Mouse (Mus musculus) cerebellum, postnatal 25 days (tissue): ENCODE measurements around the gene Elfn1.

ENCODE experiments used
- DNase-seq, 2 experiments: peaks; one replicate each; pipeline ENCODE4 v3.0.0; 2021; ENCODE audit warnings: mixed read lengths in 2 of 2

The Elfn1 gene

DNA sequence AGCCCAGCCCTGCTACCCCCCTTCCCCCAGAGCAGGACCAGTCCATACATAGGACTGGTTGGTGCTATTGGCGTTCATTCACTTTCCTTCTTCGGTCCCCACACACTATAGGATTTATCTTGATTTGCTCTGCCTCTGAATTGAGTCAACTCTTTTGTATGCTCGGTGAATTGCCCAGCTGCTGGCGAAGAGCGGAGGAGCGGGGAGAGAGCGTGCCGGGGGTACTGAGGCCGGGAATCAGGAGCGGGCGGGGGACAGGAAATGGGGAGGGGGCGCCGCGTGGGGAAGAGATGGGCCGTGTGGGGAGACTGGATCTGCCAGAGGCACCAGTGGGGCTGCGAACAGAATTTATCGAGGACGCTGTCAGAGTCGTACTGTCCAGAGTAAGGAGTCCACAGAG, 3.8 kb downstream of the Elfn1 start:
- no peak for DNase-seq

DNA sequence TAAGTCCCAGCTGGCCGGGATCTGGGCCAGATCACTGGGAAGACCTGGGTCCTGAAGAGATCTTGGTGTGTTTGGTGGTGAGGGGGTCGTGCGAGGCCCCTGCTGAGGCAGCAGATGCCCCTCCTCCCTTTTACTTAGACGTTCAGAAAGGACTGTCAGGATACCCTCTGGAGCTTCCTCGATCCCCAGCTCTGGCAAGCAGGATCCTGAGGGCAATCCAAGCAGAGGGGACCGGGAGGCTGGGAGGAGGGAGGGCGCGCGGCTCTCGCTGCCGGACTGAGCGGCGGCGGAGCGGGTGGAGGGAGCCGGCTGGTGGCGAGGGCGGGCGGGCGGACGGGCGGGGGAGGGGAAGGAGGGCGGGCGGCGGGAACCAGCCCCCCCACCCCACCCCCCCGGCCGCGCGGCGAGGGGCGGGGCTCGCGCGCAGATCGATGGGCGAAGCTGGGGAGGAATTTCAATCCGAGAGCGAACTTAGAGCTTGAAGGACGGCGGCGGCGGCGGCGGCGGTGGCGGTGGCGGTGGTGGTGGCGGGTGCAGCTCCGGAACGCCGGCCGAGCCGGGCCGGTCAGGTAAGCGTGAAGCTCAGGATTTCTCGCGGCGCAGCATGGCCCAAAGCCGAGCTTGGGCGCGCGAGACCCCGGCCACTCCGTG, 4.5 kb downstream of the Elfn1 start:
- peak in 1 of 2 experiments; percentile 42 for DNase-seq

DNA sequence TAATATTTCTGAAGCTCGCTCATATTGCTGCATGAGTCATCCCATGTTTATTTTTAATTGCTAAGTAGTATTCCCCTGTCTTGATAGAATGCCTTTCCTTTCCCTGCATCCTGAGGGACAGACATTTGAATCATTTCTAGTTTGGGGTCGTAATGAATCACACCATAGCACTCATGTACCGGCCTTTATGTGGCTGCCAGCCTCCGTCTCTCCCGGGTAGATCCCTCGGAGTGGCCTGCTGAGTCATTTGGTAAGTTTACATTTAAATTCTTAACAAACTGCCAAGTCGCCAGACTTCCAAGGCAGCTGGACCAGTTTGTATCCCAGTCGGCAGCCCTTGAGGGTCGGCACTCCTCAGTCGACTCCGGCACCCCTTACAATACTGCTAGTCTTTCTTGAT, 13.9 kb downstream of the Elfn1 start:
- no peak for DNase-seq

DNA sequence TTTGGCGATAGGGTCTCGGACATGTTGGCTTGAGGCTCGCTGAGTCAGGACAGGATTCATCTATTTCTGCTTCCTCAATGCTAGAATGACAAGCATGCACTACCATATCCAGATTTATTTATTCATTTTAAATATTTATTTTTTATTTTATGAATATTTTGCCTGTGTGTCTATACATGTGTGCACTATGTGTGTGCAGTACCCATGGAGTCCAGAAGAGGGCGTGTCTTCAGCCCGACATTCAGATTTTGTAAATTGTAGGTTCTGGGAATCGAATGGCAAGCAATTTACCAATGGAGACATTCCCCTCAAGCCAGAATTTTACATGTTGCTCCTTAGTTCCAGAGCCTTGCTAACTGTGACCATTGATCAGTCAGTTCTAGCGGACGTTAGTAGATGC, 16.1 kb downstream of the Elfn1 start:
- no peak for DNase-seq

DNA sequence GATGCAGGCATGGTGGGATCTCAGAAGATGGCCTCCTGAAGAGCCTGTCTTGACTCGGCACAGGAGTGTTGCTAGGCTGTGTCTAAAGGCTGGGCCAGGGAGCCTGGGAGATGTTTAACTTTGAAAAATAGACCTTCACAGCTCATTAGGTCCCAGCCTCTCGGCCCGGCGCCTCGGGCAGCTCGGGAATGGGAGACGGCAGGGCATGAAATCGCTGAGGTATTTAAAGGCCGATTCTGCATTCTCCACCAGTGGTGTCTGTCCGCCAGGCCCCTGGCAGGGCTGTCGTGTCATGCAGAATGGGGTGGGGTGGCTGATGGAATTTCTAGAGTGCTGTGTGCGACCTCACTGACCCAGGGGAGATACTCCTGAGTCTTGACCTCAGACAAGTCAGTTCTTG, 22.4 kb downstream of the Elfn1 start:
- no peak for DNase-seq

DNA sequence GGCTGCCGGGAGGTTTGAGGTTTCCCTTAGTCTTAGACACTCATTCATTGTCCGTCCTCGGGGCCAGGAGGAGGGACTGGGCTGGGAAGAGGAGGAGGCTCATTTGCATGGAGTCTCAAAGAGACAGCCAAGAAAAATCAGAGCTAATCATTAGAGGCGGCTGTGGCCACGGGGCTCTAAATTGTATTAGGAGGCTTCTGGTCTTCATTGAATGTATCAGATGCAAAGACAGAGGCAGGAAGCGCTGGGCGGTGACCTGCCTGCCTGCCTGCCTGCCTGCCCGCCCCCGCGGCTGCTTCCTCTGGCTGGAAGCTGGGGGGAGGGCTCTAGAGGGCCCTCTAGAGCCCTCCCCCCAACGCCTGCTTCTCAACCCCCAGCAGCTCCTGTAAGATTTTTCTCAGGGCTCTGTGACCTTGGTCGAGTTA, 23.2 kb downstream of the Elfn1 start:
- DNase-seq, result no peak

DNA sequence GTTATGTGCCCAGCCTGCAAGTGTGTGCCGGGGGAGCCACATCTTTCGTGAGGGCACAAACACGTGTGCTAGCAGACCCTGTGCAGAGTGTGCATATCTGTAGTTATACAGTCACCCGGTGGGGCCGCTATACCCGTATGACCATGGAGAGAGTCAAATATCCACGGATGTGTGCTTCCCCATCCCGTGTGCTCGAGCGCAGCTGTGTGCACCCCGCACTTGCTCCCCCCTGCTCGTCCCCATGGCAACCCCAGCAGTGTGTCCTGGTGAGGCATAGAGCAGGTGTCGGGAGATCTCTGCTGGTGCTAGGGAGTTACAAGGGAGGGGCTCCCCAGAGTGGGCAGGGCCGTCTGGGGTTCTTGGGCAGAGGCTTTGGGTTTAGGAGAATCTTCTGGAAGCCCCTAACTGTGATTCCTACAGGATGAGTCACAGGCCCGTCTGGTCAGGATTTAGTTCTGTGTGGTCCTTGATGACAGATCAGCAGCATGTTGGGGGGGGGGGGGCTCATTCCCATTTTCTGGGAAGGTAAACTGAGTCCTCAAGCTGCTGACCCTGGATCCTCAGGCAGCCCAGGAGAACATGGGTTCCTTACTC, 24.3 kb downstream of the Elfn1 start:
- DNase-seq, result no peak

DNA sequence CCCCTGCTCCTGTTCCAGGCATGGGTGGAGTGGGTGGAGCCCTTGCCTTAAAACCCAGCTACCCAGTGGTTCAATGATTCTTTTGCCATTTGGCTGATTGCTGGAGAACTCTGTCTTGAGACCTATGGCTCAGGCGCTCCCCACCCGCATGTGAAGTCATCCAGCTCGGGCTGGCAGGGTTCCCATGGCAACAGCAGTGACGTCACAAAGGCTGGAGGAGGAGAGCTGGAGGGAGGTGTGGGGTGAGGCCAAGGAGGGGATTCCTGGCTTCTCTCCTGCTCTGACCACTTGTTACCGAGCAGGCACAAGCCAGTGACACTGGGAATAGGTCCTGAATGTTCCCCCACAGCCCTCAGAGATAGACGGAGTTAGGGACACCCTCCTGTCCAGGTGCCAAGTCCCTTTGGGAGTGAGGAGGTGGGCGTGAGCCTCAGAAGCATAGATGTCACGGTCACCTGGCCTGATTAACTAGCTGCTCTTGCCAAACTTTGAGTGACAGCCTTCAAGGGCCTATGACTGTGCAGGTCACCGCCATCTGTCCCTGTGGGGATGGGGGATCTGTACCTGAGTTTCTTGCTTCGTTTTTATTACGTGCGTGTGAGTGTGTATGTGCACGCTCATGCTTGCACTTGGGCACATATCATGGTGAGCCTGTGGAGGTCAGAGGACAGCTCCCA, 25.0 kb downstream of the Elfn1 start:
- peak in 1 of 2 experiments; percentile 38 for DNase-seq

DNA sequence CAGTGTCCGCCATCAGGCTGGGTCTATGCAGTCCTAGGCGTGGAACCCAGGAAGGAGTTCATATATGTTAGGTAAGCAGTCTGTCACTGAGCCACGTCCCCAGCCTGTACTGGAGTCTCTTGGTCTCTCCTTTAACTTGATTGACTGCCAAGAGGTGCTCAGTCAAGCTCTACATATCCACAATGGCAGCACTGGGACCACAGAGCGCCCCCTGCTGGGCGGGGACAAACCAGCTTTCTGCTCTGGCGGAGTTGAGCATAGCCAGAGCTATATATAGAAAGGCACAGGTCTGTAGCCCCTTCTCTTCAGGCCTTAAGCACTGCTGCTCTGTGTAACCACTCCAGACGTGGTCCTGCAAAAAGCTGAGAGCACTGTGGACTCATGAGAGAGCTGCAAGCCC, 25.7 kb downstream of the Elfn1 start:
- DNase-seq, result peak in 1 of 2 experiments; percentile 49

DNA sequence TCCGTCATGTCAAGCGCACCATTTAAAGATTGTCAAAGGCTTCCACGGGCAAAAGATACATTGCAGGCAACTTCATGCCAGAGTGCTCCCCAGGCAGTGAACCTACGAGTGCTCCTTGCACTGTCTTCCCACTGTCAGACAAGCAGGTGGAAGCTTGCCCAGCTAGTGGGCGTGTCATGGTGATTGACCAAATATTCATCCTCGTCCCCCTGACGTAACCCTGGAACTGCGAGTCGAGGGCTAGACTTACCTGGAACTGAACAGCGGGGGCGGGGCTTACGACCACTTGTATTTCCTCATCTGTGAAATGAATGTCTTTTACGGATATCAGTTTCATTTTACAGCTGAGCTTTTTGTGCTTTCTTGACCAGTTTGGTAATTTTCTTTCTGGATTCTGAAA, 28.7 kb downstream of the Elfn1 start:
- DNase-seq, result no peak

DNA sequence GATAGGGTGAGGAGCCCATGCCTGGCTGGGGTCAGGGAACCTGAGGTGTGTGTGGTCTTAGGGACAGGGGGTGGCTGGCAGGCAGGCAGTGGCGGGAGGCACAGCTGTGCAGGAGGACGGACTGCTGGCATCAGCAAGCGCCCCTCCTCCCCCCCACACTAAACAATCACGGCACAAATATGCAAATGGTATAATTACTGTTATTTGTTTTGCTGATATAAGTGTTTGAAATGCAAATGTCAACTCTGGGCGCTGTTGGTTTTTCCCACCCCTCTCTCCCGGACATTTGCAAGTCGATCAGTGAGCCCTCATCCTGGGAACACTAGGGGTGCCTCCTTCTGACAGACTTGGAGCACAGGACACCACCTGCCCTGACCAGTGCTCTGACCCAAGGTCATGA, 37.0 kb downstream of the Elfn1 start:
- no peak for DNase-seq

DNA sequence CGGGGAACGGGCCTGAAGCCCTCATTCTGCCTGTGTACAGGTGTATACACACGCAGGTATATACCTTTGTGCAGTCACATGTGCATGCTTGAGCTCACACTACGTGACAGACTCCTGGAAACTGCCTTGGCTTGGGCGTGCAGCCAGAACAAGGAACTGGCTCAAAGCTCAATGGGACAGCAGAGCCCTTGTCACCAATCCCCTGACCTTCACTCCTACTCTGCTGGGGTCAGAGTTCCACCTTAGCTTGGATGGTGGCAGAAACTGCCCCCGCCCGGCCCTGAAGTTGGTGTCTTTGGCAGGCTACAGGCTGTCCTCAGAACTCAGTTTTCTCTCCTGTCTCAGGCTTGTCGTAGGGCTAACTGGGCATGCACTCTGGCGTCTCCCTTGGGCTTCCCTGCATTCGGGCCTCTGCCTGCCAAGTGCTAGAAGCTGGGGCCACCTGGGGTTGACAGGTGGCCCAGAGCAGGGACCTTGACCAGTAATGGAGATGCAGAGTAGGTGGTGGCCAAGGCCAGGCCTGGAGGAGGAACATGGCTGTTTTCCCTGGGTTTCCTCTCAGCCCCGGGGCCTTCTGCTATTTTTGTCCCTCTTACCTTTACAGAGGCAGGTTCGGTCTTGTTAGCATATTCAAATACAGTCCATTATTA, 38.1 kb downstream of the Elfn1 start:
- peak; percentile 64 to 71 for DNase-seq

DNA sequence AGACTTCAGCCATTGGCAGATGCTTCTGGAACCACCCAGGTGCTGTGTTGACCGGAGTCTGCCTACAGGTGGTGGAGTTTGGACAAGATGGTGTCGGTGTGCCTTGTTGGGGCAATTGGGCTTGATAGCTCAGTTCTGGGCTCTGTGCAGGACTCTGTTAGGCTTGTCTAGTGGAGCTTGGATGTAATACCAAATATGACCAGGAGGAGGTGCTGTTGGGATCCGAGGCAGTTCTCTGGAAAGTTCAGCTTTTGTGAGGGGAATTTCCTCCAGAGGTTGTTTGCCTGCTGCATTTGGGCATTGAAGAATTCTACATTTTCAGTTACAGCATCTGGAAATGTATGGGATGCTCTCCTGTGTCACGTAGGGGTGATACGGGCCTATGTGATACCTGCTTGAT, 39.7 kb downstream of the Elfn1 start:
- no peak for DNase-seq

DNA sequence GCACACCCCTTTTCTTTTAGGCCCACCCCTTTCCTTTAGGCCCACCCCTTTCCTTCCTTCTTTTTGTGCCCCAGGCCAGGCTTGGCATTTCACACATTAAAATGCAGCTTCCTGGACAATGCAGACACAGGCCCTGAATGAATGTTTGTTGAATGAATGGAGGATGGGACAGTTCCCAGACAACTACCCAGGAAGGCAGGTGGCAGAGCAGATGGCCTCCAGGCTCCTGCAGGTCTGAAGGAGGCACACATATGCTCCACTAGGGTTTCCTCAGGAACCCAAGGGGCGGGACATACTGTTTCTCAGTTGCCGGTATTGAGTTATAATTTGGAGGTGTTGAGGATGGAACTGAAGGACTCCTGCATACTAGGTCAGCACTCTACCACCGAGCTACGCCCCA, 40.8 kb downstream of the Elfn1 start:
- peak; percentile 96 for DNase-seq

DNA sequence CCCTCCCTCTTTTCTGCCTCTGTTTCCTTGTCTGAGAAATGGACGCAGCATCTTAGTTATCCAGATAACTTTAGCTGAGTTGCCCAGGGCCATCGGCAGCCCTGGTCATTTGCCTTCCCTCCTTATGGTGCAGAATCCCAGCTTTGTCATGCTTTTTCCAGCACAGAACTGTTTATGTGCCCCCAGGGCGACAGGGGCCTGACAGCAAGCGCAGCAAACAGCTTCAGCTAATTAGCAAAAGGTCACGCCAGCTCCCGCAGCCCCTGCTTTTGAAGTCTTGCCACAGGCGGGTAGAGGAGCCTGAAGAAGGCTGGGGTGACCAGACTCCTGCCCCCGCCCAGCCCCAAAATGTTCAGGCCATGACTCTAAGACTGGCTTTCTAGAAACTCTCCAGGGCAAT, 41.6 kb downstream of the Elfn1 start:
- no peak for DNase-seq

DNA sequence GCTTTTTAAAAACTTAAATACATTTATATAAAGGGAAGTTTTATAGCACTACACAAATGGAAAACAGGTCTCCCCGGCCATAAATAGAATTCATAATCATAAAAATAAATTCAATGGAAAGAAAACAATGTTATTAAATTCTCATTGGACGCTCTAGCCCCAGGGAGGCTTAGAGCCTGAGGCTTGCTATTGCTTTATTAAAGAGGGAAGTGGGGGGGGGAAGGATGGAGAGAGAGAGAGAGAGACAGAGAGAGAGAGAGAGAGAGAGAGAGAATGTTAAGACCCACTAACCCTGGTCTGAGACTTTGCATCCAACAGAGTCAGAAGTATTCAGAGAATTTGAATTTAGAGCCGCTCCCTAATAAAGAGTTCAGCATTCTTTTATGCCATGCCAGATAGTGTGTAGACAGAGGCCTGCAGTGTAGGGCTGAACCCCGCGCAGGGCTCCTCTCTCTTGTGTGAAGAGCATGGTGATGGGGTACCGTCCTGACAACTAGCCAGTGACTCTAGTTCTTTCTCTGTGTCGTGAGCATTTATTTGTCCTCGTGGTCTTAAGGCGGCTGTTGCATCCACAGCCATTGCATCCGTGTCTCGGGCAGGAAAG, 42.3 kb downstream of the Elfn1 start:
- no peak for DNase-seq

DNA sequence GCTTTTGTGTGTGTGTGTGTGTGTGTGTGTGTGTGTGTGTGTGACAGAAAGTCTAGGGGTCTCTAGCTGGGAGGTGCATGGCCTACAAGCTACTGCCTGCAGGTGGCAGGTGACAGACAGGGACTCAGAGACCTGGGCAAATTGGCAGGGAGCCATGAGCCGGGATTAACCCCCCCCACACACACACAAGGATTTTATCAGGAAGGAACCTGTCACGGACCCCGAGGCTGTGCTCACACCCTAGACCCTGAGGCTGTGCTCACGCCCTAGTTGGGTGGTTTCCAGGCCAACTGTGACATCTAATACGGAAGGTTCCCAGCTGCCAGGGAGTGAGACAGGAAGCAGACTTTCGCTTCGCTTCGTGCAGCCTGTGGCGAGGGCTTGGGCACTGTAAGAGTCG, 49.1 kb downstream of the Elfn1 start:
- peak; percentile 28 to 56 for DNase-seq

DNA sequence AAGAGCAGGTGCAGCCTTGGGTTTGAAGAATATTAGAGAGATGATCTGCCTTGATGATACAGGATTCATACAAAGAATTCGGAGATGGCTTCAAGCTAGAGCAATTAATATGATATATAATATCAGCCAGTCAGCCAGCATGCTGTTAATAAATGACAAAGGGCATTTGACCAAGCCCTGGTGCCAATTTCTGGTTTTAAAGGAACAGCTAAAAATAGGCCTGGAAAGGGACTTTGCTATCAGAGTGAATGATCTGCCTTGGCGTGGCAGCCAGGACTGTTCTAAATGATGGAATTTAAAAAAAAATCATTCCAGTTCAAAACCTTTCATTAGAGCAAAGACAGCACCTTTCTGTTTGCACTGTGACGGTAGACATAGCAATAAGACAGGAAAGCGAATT, 52.0 kb downstream of the Elfn1 start:
- DNase-seq, result no peak

DNA sequence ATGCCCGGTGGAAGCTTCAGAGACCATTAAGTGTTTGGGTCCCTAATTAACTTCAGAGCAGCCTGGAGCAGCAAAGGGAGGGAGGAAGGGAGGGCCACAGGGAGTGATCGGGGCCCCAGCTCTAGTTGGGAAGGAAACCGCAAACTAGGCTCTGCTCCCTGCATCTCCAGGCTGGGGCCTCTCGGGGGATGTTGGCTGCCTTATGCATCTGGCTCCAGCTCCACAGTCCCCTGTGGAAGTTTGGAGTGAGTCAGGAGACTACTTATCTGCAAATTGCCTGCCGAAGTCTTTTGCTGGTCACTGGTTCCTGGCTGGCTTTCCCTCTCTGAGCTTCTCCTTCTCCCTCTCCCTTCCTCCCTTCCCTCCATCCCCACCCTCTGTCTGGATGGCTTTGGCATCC, 56.6 kb downstream of the Elfn1 start:
- DNase-seq, result no peak

DNA sequence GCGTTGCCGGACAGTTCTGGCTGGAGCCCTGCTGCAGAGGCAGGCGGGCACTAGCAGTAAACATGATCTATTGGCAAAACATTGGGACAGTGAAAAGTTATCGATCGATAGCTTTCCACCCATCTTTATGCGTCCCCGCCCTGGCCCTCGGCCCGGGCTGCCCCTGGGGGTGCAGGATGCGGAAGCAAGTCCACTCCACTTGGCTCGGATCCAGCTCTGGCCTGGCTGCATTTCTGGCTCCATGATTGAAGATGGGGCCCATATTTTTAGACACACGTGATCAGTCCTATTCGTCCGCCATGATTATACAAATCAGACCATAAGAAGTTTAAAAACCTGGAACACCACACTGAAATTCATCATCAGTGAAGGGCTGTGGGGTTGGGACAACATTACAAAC, 57.9 kb downstream of the Elfn1 start:
- DNase-seq, result no peak

DNA sequence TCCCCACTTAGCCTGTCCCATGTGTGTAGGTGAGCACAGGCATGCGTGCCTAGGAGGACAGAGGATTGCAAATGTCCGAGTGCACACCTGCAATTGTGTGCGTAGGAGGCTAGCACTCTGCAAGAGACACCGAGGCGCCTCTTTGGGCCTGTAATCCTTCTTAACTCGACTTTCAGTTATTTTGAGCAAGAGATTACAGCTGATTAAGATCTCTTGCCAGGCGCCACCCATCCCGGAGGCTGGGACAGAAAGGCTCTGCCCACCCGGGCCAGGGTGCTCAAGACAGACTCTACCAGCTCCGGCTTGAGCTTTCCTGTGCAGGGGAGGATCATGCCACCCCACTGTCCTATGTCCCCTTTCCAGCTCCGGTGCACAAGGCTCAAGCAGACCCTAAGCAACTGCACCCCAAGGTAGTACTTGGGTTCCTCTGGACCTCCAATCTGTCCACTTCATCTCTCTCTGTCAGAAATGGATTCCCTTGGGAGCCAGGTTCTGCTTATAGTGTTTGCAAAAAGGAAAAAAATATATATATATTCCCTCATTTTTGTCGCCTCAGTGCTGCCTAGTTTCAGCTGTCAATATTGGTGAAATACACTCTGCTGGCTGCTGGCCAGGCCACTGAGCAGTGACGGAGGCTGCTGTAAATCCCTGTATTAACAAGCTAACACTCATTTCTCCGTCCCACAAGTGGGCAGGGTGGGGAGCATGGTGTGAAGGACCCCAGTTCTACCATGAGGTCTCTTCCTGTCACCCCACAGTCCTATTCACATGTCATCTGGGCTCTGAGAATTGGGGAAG, 61.6 kb downstream of the Elfn1 start:
- DNase-seq, result no peak

DNA sequence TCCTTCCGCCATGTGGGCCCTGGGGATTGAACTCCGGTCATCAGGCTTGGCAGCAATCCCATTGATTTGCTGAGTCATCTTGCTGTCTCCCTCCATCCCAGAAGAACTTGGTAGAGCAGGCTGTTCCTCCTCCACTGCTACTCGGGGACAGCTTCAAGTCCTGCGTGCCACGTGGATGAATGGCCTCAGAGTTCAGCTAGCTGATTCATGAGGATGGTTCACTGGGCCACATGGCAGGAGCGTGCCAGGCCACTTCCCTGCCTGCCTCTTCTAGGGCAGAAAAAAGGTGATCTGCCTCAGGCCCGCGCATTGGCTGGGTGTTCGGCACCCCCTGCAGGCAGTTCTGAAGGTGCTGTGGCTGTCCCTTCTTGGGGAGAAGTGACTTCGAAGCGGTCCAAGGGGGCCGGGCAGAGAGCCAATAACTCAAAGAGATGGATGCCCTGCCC, 62.5 kb downstream of the Elfn1 start:
- peak; percentile 22 to 59 for DNase-seq

DNA sequence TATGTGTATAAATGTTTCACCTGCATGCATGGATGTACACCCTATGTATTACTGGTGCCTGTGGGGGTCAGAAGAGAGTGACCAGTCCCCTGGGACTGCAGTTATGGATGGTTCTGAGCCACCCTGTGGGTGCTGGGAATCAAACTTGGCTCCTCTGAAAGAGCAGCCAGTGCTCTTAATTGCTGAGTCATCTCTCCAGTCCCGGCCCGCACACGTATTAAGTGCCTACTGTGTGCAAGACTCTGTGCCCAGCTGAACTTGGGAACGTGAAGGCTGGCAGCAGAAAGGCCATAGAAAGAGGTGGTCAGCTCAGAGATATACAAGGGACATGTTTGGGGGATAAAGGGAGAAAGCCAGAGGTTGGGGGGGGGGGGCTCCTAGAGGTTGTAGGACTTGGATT, 68.8 kb downstream of the Elfn1 start:
- no peak for DNase-seq
